Mouse (Mus musculus): Measurements from ENCODE around the gene Prkch. TPM values are rescaled to one million over a fixed set of nuclear protein-coding genes. Genes with fewer than 3 reads are reported as not detected.

Prkch gene
- polyA plus RNA-seq, 1 experiment: 12.5 TPM

DNA sequence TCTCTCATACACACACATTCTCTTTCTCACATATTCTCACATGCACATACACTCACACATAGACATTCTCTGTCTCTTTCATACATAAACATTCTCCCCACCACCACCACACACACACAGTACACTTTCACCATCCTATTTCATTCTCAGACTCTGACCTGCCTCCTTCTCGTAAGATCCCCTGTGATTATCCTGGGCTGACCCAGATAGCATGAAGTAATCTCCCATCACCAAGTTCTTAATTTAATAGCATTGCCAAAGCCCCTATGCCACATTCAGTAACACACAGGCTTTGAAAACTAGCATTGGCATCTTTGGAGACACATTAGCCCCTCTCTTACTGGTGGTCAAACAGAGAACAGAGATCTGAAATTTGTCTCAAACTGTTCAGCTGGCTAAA, 232.3 kb downstream of the Prkch start:
- no peak for DNase-seq (ENCODE audit: low read depth in 1 of 2, low spot score in 2 of 2)
- Histone ChIP-seq H3K4me3 (ENCODE audit: extremely low read depth, insufficient read depth, insufficient read length) (no peak overlapping the region), H3K4me1 (ENCODE audit: control insufficient read depth, insufficient read depth, insufficient read length) (no peaks in the 10 kb centered on the region), H3K27ac (ENCODE audit: insufficient read depth, low read length) (no peak overlapping the region), H3K27me3 (ENCODE audit: control insufficient read depth, insufficient read depth, low read length) (no peaks in the 10 kb centered on the region), H3K36me3 (ENCODE audit: control insufficient read depth, insufficient read depth, low read length) (no peaks in the 10 kb centered on the region)
- TF ChIP-seq POLR2A (IDR thresholded peaks at IDR 0.05; ENCODE audit: low read depth, low read length) (no peak), CTCF (IDR thresholded peaks at IDR 0.05; ENCODE audit: extremely low read depth, insufficient read depth, insufficient read length, insufficient replicate concordance) (no peak)
- 93% methylated on average over 1 of the region's 1 CpGs for WGBS

- 5% methylated on average over 1 of the region's 1 CpGs for WGBS
- Histone ChIP-seq H3K36me3 (ENCODE audit: control insufficient read depth, insufficient read depth, low read length) (no peaks in the 10 kb centered on the region), H3K27me3 (ENCODE audit: control insufficient read depth, insufficient read depth, low read length) (no peaks in the 10 kb centered on the region), H3K4me1 (ENCODE audit: control insufficient read depth, insufficient read depth, insufficient read length) (no peaks in the 10 kb centered on the region), H3K27ac (ENCODE audit: insufficient read depth, low read length) (no peak overlapping the region), H3K4me3 (ENCODE audit: extremely low read depth, insufficient read depth, insufficient read length) (no peak overlapping the region)
- DNase-seq (ENCODE audit: low read depth in 1 of 2, low spot score in 2 of 2): no peak
- TF ChIP-seq CTCF (IDR thresholded peaks at IDR 0.05; ENCODE audit: extremely low read depth, insufficient read depth, insufficient read length, insufficient replicate concordance): no peak
Observed at GRCm38 (mm10) chr12:73818801-73819200, 234.2 kb downstream of the Prkch start.

GRCm38 (mm10) chr12:73821176-73821575, 236.6 kb downstream of the Prkch start:
- Histone ChIP-seq H3K4me1 (ENCODE audit: control insufficient read depth, insufficient read depth, insufficient read length) (no peaks in the 10 kb centered on the region), H3K4me3 (ENCODE audit: extremely low read depth, insufficient read depth, insufficient read length) (no peak overlapping the region), H3K27ac (ENCODE audit: insufficient read depth, low read length) (no peak overlapping the region), H3K36me3 (ENCODE audit: control insufficient read depth, insufficient read depth, low read length) (no peaks in the 10 kb centered on the region), H3K27me3 (ENCODE audit: control insufficient read depth, insufficient read depth, low read length) (no peaks in the 10 kb centered on the region)
- no peak for TF ChIP-seq CTCF (IDR thresholded peaks at IDR 0.05; ENCODE audit: extremely low read depth, insufficient read depth, insufficient read length, insufficient replicate concordance)
- no peak for TF ChIP-seq POLR2A (IDR thresholded peaks at IDR 0.05; ENCODE audit: low read depth, low read length)
- DNase-seq (ENCODE audit: low read depth in 1 of 2, low spot score in 2 of 2): no peak
- WGBS: 90% methylated on average over 4 of the region's 4 CpGs

- no peak for TF ChIP-seq POLR2A (IDR thresholded peaks at IDR 0.05; ENCODE audit: low read depth, low read length)
- no peak for TF ChIP-seq CTCF (IDR thresholded peaks at IDR 0.05; ENCODE audit: extremely low read depth, insufficient read depth, insufficient read length, insufficient replicate concordance)
- Histone ChIP-seq H3K36me3 (ENCODE audit: control insufficient read depth, insufficient read depth, low read length) (no peaks in the 10 kb centered on the region), H3K27me3 (ENCODE audit: control insufficient read depth, insufficient read depth, low read length) (no peaks in the 10 kb centered on the region), H3K27ac (ENCODE audit: insufficient read depth, low read length) (no peak overlapping the region), H3K4me3 (ENCODE audit: extremely low read depth, insufficient read depth, insufficient read length) (no peak overlapping the region), H3K4me1 (ENCODE audit: control insufficient read depth, insufficient read depth, insufficient read length) (no peaks in the 10 kb centered on the region)
- WGBS: 82% methylated on average over 12 of the region's 12 CpGs
- no peak for DNase-seq (ENCODE audit: low read depth in 1 of 2, low spot score in 2 of 2)
Observed at GRCm38 (mm10) chr12:73822331-73822730, 237.7 kb downstream of the Prkch start.

DNA sequence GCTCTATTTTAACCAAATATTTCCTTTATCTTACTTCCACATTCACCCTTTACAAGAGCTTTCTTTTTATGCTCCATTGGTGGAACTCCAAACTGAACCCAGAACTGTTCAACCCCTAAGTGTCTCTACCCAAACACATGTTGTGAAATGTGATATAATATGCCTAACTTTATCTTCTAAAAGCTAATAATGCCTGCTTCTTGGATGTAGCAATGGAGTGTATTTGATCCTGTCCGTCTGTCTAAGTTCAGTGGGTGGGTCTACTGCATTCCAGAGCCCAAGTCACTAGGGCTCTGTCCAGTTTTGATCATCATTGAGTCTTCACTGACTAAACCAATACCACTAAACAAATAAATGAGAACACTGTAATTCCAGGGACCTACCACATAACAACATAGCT, 240.2 kb downstream of the Prkch start:
- Histone ChIP-seq H3K27ac (ENCODE audit: insufficient read depth, low read length) (no peak overlapping the region), H3K36me3 (ENCODE audit: control insufficient read depth, insufficient read depth, low read length) (no peaks in the 10 kb centered on the region), H3K4me3 (ENCODE audit: extremely low read depth, insufficient read depth, insufficient read length) (no peak overlapping the region), H3K4me1 (ENCODE audit: control insufficient read depth, insufficient read depth, insufficient read length) (no peaks in the 10 kb centered on the region), H3K27me3 (ENCODE audit: control insufficient read depth, insufficient read depth, low read length) (no peaks in the 10 kb centered on the region)
- 92% methylated on average over 1 of the region's 1 CpGs for WGBS
- TF ChIP-seq CTCF (IDR thresholded peaks at IDR 0.05; ENCODE audit: extremely low read depth, insufficient read depth, insufficient read length, insufficient replicate concordance) (no peak), POLR2A (IDR thresholded peaks at IDR 0.05; ENCODE audit: low read depth, low read length) (no peak)
- no peak for DNase-seq (ENCODE audit: low read depth in 1 of 2, low spot score in 2 of 2)

Other genes with a start within 250 kb of the Prkch start
- 0.14 and 0.27 TPM in 2 replicates for gene Tmem30b, start 38.4 kb upstream of the Prkch start, polyA plus RNA-seq (2012; rRNA removed)

Data from spleen, adult 2 months (tissue).